Mouse (Mus musculus) CH12.LX (cell line): Measurements from ENCODE around the gene Cldn10.

ENCODE experiments used
- CTCF ChIP-seq, 2 experiments: IDR thresholded peaks in 1 of 2; conservative IDR thresholded peaks in 1 of 2; 2 replicates each; pipeline ENCODE4 v1.5.1; 2011 to 2012; ENCODE audit warnings: low read depth in 2 of 2, low read length in 2 of 2, improper control_type of control experiment in 1 of 2, inconsistent platforms in 1 of 2, mild to moderate bottlenecking in 1 of 2, moderate library complexity in 1 of 2
- ETS1 ChIP-seq: conservative IDR thresholded peaks from 2 replicates; pipeline ENCODE4 v1.6.1; 2012; ENCODE audit warnings: low read depth, mild to moderate bottlenecking, inconsistent platforms, low read length, improper control_type of control experiment, moderate library complexity
- JUN ChIP-seq: IDR thresholded peaks from 2 replicates; pipeline ENCODE4 v1.6.1; 2011; ENCODE audit warnings: low read depth, mild to moderate bottlenecking, low read length, improper control_type of control experiment, moderate library complexity; ENCODE audit not compliant: insufficient read depth
- JUND ChIP-seq: conservative IDR thresholded peaks from 2 replicates; pipeline ENCODE4 v1.6.1; 2011; ENCODE audit warnings: low read depth, low read length, improper control_type of control experiment
- MAX ChIP-seq: IDR thresholded peaks from 2 replicates; pipeline ENCODE4 v1.6.1; 2011; ENCODE audit warnings: low read length, improper control_type of control experiment
- POLR2A ChIP-seq: IDR thresholded peaks from 2 replicates; pipeline ENCODE4 v1.6.1; 2011; ENCODE audit warnings: low read depth, mild to moderate bottlenecking, improper control_type of control experiment, low read length
- TCF12 ChIP-seq: IDR thresholded peaks from 2 replicates; pipeline ENCODE4 v1.6.1; 2014; ENCODE audit warnings: low read depth, mild to moderate bottlenecking, inconsistent platforms, low read length, improper control_type of control experiment
- ZMIZ1 ChIP-seq: IDR thresholded peaks from 2 replicates; pipeline ENCODE4 v1.6.1; 2012; ENCODE audit warnings: low read depth, mild to moderate bottlenecking, inconsistent platforms, low read length, improper control_type of control experiment

- no peak for TF ChIP-seq JUND
- no peak for TF ChIP-seq POLR2A
- no peak for TF ChIP-seq MAX
- no peak for TF ChIP-seq CTCF (conservative IDR thresholded peaks at IDR 0.05 in 1 of 2, IDR thresholded peaks at IDR 0.05 in 1 of 2; ENCODE audit: low read depth in 2 of 2, low read length in 2 of 2)
- no peak for TF ChIP-seq TCF12
- no peak for TF ChIP-seq ZMIZ1
- no peak for TF ChIP-seq JUN
- no peak for TF ChIP-seq ETS1
Measured at GRCm38 (mm10) chr14:118742862-118743261, 44.8 kb upstream of the Cldn10 start.
